Mouse (Mus musculus) CH12.LX (cell line): ENCODE measurements at regions not wholly inside any gene's neighbourhood (a gene's known extent, or its start where the extent isn't known, plus 50 kb on each side); places are given as distances from the start of the nearest gene placed in this dataset.

Source experiments
- DNase-seq: peaks from one replicate; pipeline ENCODE4 v3.0.0-alpha.2; 2013; ENCODE audit errors: extremely low read depth
- H3K27ac ChIP-seq: 2 replicates; pipeline ENCODE4 v1.5.1; 2012; ENCODE audit warnings: low read depth, mild to moderate bottlenecking, control low read depth, moderate library complexity; ENCODE audit not compliant: insufficient read depth
- H3K27me3 ChIP-seq: replicated peaks from 2 replicates; pipeline ENCODE3; 2012; ENCODE audit warnings: inconsistent platforms
- H3K36me3 ChIP-seq, 2 experiments: replicated peaks in 1 of 2; 2 replicates each; pipeline versions ENCODE3 to v1.6.1; 2012; ENCODE audit warnings: inconsistent platforms in 1 of 2, low read length in 1 of 2, mild to moderate bottlenecking in 1 of 2, mixed read lengths in 1 of 2, moderate library complexity in 1 of 2; ENCODE audit not compliant: control insufficient read depth in 1 of 2, insufficient read depth in 1 of 2
- H3K4me1 ChIP-seq, 2 experiments: 2 replicates each; pipeline ENCODE4 v1.6.1; 2012; ENCODE audit warnings: inconsistent platforms in 1 of 2, moderate library complexity in 1 of 2; ENCODE audit not compliant: insufficient read depth in 2 of 2, control insufficient read depth in 1 of 2
- H3K4me2 ChIP-seq: 2 replicates; pipeline ENCODE4 v1.6.1; 2012; ENCODE audit warnings: low read depth, mild to moderate bottlenecking, control low read depth; ENCODE audit not compliant: poor library complexity, insufficient read depth, severe bottlenecking
- H3K4me3 ChIP-seq, 3 experiments: fragments of 150-350 bp in 1 of 3; sonication (generic) in 1 of 3; replicated peaks in 1 of 3; 2 replicates each; pipeline versions ENCODE3 to v1.5.1; 2011 to 2012; ENCODE audit warnings: low read depth in 2 of 3, low read length in 2 of 3, mild to moderate bottlenecking in 2 of 3, moderate library complexity in 2 of 3, control low read depth in 1 of 3, improper control_type of control experiment in 1 of 3, inconsistent platforms in 1 of 3, mixed read lengths in 1 of 3; ENCODE audit not compliant: poor library complexity in 1 of 3
- H3K79me2 ChIP-seq: replicated peaks from 2 replicates; pipeline ENCODE4 v1.6.1; 2012; ENCODE audit warnings: mild to moderate bottlenecking, moderate library complexity; ENCODE audit not compliant: control insufficient read depth, poor library complexity, insufficient read depth, severe bottlenecking; ENCODE audit errors: extremely low read depth
- H3K9ac ChIP-seq: 2 replicates; pipeline ENCODE4 v1.6.1; 2012; ENCODE audit warnings: low read depth, mild to moderate bottlenecking, control low read depth, moderate library complexity; ENCODE audit not compliant: insufficient read depth
- H3K9me3 ChIP-seq: replicated peaks from 2 replicates; pipeline ENCODE3; 2012; ENCODE audit warnings: low read length, inconsistent platforms, mixed read lengths
- BHLHE40 ChIP-seq: IDR thresholded peaks from 2 replicates; pipeline ENCODE4 v1.6.1; 2011; ENCODE audit warnings: mild to moderate bottlenecking, low read depth, low read length, improper control_type of control experiment
- CHD1 ChIP-seq: IDR thresholded peaks from 2 replicates; pipeline ENCODE4 v1.6.1; 2012; ENCODE audit warnings: low read depth, low read length, improper control_type of control experiment, inconsistent platforms
- CHD2 ChIP-seq: IDR thresholded peaks from 2 replicates; pipeline ENCODE4 v1.6.1; 2011; ENCODE audit warnings: low read length, improper control_type of control experiment
- CTCF ChIP-seq, 2 experiments: IDR thresholded peaks in 1 of 2; conservative IDR thresholded peaks in 1 of 2; 2 replicates each; pipeline ENCODE4 v1.5.1; 2011 to 2012; ENCODE audit warnings: low read depth in 2 of 2, low read length in 2 of 2, improper control_type of control experiment in 1 of 2, inconsistent platforms in 1 of 2, mild to moderate bottlenecking in 1 of 2, moderate library complexity in 1 of 2
- E2F4 ChIP-seq: IDR thresholded peaks from 2 replicates; pipeline ENCODE4 v1.6.1; 2011; ENCODE audit warnings: low read depth, low read length, improper control_type of control experiment; ENCODE audit not compliant: insufficient replicate concordance
- ELF1 ChIP-seq: IDR thresholded peaks from 2 replicates; pipeline ENCODE4 v1.6.1; 2014; ENCODE audit warnings: low read depth, mild to moderate bottlenecking, inconsistent platforms, low read length, improper control_type of control experiment
- EP300 ChIP-seq: IDR thresholded peaks from 2 replicates; pipeline ENCODE4 v1.6.1; 2011; ENCODE audit warnings: low read length, improper control_type of control experiment
- ETS1 ChIP-seq: conservative IDR thresholded peaks from 2 replicates; pipeline ENCODE4 v1.6.1; 2012; ENCODE audit warnings: low read depth, mild to moderate bottlenecking, inconsistent platforms, low read length, improper control_type of control experiment, moderate library complexity
- GABPA ChIP-seq: IDR thresholded peaks from 2 replicates; pipeline ENCODE4 v1.6.1; 2012; ENCODE audit warnings: low read depth, low read length, improper control_type of control experiment, inconsistent platforms; ENCODE audit not compliant: insufficient replicate concordance
- HCFC1 ChIP-seq: IDR thresholded peaks from 2 replicates; pipeline ENCODE4 v1.6.1; 2012; ENCODE audit warnings: low read depth, mild to moderate bottlenecking, inconsistent platforms, low read length, improper control_type of control experiment
- IRF4 ChIP-seq: IDR thresholded peaks from 2 replicates; pipeline ENCODE4 v1.6.1; 2014; ENCODE audit warnings: low read depth, mild to moderate bottlenecking, inconsistent platforms, low read length, improper control_type of control experiment
- JUN ChIP-seq: IDR thresholded peaks from 2 replicates; pipeline ENCODE4 v1.6.1; 2011; ENCODE audit warnings: low read depth, mild to moderate bottlenecking, low read length, improper control_type of control experiment, moderate library complexity; ENCODE audit not compliant: insufficient read depth
- JUND ChIP-seq: conservative IDR thresholded peaks from 2 replicates; pipeline ENCODE4 v1.6.1; 2011; ENCODE audit warnings: low read depth, low read length, improper control_type of control experiment
- KAT2A ChIP-seq: IDR thresholded peaks from 2 replicates; pipeline ENCODE4 v1.6.1; 2012; ENCODE audit warnings: low read length, improper control_type of control experiment, inconsistent platforms; ENCODE audit not compliant: insufficient replicate concordance
- MAFK ChIP-seq: IDR thresholded peaks from 2 replicates; pipeline ENCODE4 v1.6.1; 2011; ENCODE audit warnings: low read length, improper control_type of control experiment; ENCODE audit not compliant: insufficient replicate concordance
- MAX ChIP-seq: IDR thresholded peaks from 2 replicates; pipeline ENCODE4 v1.6.1; 2011; ENCODE audit warnings: low read length, improper control_type of control experiment
- MEF2A ChIP-seq: IDR thresholded peaks from 2 replicates; pipeline ENCODE4 v1.6.1; 2014; ENCODE audit warnings: low read depth, mild to moderate bottlenecking, inconsistent platforms, low read length, improper control_type of control experiment, borderline replicate concordance
- MXI1 ChIP-seq: IDR thresholded peaks from 2 replicates; pipeline ENCODE4 v1.6.1; 2011; ENCODE audit warnings: mild to moderate bottlenecking, low read depth, low read length, improper control_type of control experiment
- MYC ChIP-seq: IDR thresholded peaks from 2 replicates; pipeline ENCODE4 v1.6.1; 2011; ENCODE audit warnings: low read depth, mild to moderate bottlenecking, improper control_type of control experiment, low read length
- NELFE ChIP-seq: IDR thresholded peaks from 2 replicates; pipeline ENCODE4 v1.6.1; 2011; ENCODE audit warnings: low read depth, low read length, improper control_type of control experiment
- NRF1 ChIP-seq: IDR thresholded peaks from 2 replicates; pipeline ENCODE4 v1.6.1; 2014; ENCODE audit warnings: low read depth, mild to moderate bottlenecking, inconsistent platforms, low read length, improper control_type of control experiment, moderate library complexity
- PAX5 ChIP-seq: IDR thresholded peaks from 2 replicates; pipeline ENCODE4 v1.6.1; 2012; ENCODE audit warnings: low read length, inconsistent platforms, mixed read lengths
- POLR2A ChIP-seq: IDR thresholded peaks from 2 replicates; pipeline ENCODE4 v1.6.1; 2011; ENCODE audit warnings: low read depth, mild to moderate bottlenecking, improper control_type of control experiment, low read length
- POLR2AphosphoS2 ChIP-seq: IDR thresholded peaks from 2 replicates; pipeline ENCODE4 v1.6.1; 2011; ENCODE audit warnings: low read depth, low read length, improper control_type of control experiment
- RAD21 ChIP-seq: IDR thresholded peaks from 2 replicates; pipeline ENCODE4 v1.6.1; 2011; ENCODE audit warnings: low read depth, mild to moderate bottlenecking, low read length, improper control_type of control experiment, moderate library complexity
- RCOR1 ChIP-seq: conservative IDR thresholded peaks from 2 replicates; pipeline ENCODE4 v1.6.1; 2012; ENCODE audit warnings: low read depth, mild to moderate bottlenecking, inconsistent platforms, low read length, improper control_type of control experiment
- SIN3A ChIP-seq: IDR thresholded peaks from 2 replicates; pipeline ENCODE4 v1.6.1; 2012; ENCODE audit warnings: low read length, improper control_type of control experiment, inconsistent platforms
- SMC3 ChIP-seq: IDR thresholded peaks from 2 replicates; pipeline ENCODE4 v1.6.1; 2011; ENCODE audit warnings: low read depth, low read length, improper control_type of control experiment
- TBP ChIP-seq: conservative IDR thresholded peaks from 2 replicates; pipeline ENCODE4 v1.6.1; 2011; ENCODE audit warnings: low read depth, low read length, improper control_type of control experiment
- TCF12 ChIP-seq: IDR thresholded peaks from 2 replicates; pipeline ENCODE4 v1.6.1; 2014; ENCODE audit warnings: low read depth, mild to moderate bottlenecking, inconsistent platforms, low read length, improper control_type of control experiment
- UBTF ChIP-seq: IDR thresholded peaks from 2 replicates; pipeline ENCODE4 v1.6.1; 2012; ENCODE audit warnings: low read depth, mild to moderate bottlenecking, inconsistent platforms, low read length, improper control_type of control experiment, moderate library complexity
- USF1 ChIP-seq: IDR thresholded peaks from 2 replicates; pipeline ENCODE4 v1.6.1; 2014; ENCODE audit warnings: low read depth, mild to moderate bottlenecking, inconsistent platforms, low read length, improper control_type of control experiment
- USF2 ChIP-seq: conservative IDR thresholded peaks from 2 replicates; pipeline ENCODE4 v1.6.1; 2011; ENCODE audit warnings: low read depth, low read length, improper control_type of control experiment
- ZC3H11A ChIP-seq: IDR thresholded peaks from 2 replicates; pipeline ENCODE4 v1.6.1; 2012; ENCODE audit warnings: low read depth, mild to moderate bottlenecking, inconsistent platforms, low read length, improper control_type of control experiment
- ZKSCAN1 ChIP-seq: IDR thresholded peaks from 2 replicates; pipeline ENCODE4 v1.6.1; 2012; ENCODE audit warnings: low read depth, inconsistent platforms, low read length, improper control_type of control experiment, borderline replicate concordance
- ZMIZ1 ChIP-seq: IDR thresholded peaks from 2 replicates; pipeline ENCODE4 v1.6.1; 2012; ENCODE audit warnings: low read depth, mild to moderate bottlenecking, inconsistent platforms, low read length, improper control_type of control experiment
- ZNF384 ChIP-seq: IDR thresholded peaks from 2 replicates; pipeline ENCODE4 v1.6.1; 2012; ENCODE audit warnings: low read depth, low read length, improper control_type of control experiment, inconsistent platforms
- dilution Hi-C: fragments of 300-500 bp; cut with MboI; formaldehyde crosslinking; loops from 2 replicates; pipeline ENCODE4 v1.14.3; 2020; ENCODE audit warnings: low sequenced_read_pairs; ENCODE audit not compliant: extremely low pct_unique_long_range_greater_than_20kb, extremely low pct_ligation_motif_present
- in situ Hi-C: fragments of 300-500 bp; cut with MboI; formaldehyde crosslinking; loops from 3 replicates; pipeline ENCODE4 v1.14.3; 2019; ENCODE audit warnings: low sequenced_read_pairs, low pct_ligation_motif_present, low pct_unique_long_range_greater_than_20kb, mixed read lengths

GRCm38 (mm10) chr3:117153011-117153473 is 184.3 kb upstream of the Palmd start:
- peaks cover 9 to 19% of the 10 kb centered on the region in 2 experiments; a peak in 3 of 4 replicates for H3K4me1 ChIP-seq
- no peak overlapping the region for H3K4me2 ChIP-seq
- no peaks in the 10 kb centered on the region for H3K27me3 ChIP-seq
- no peaks in the 10 kb centered on the region for H3K36me3 ChIP-seq
- no peaks in the 10 kb centered on the region for H3K79me2 ChIP-seq
- H3K9ac ChIP-seq = 0 out of 2 replicates have a peak overlapping the region, but pooled peaks have one; percentile 25
- dilution Hi-C loops (no loop called here), in situ Hi-C loops (loop anchor here (10.0 kb wide), 1 partner anchor 282 kb away; no protein-coding TSS in a partner anchor)
- peak; percentile 52 for DNase-seq
- no peak overlapping the region for H3K4me3 ChIP-seq
- TF ChIP-seq CHD1 (no peak), POLR2AphosphoS2 (no peak), MEF2A (peak; percentile 8; the same call in 1 of the 2 replicates), TCF12 (no peak), MXI1 (no peak), E2F4 (no peak), MAX (no peak), ELF1 (no peak), RCOR1 (no peak), JUND (no peak), MYC (no peak), MAFK (no peak), ZKSCAN1 (no peak), ZMIZ1 (no peak), EP300 (no peak), USF2 (no peak), CTCF (conservative IDR thresholded peaks at IDR 0.05 in 1 of 2, IDR thresholded peaks at IDR 0.05 in 1 of 2; ENCODE audit: low read depth in 2 of 2, low read length in 2 of 2) (peak in 1 of 2 experiments; percentile 77; a peak in 2 of 4 replicates), IRF4 (peak; percentile 67), BHLHE40 (0 out of 2 replicates have a peak, but pooled peaks have one; percentile 57), ETS1 (peak; percentile 62), RAD21 (peak; percentile 83), PAX5 (no peak), GABPA (no peak), KAT2A (no peak), NELFE (no peak), JUN (no peak), SMC3 (peak; percentile 87), ZNF384 (peak; percentile 87), USF1 (no peak), SIN3A (no peak), NRF1 (no peak), HCFC1 (no peak), ZC3H11A (peak; percentile 40; the same call in 1 of the 2 replicates), UBTF (no peak), TBP (no peak), POLR2A (no peak), CHD2 (no peak)
- peaks cover 8% of the 10 kb centered on the region for H3K9me3 ChIP-seq
- H3K27ac ChIP-seq = no peak overlapping the region
